Mouse (Mus musculus) C2C12 (cell line): ENCODE results near the gene Cyp2t4.

Experiments
- CTCF ChIP-seq: IDR thresholded peaks from one replicate; pipeline ENCODE4 v1.5.1; 2011; ENCODE audit not compliant: control insufficient read depth, insufficient read depth, insufficient read length
- MAX ChIP-seq: IDR thresholded peaks from one replicate; pipeline ENCODE4 v1.6.1; 2011; ENCODE audit warnings: mild to moderate bottlenecking, control low read depth

DNA sequence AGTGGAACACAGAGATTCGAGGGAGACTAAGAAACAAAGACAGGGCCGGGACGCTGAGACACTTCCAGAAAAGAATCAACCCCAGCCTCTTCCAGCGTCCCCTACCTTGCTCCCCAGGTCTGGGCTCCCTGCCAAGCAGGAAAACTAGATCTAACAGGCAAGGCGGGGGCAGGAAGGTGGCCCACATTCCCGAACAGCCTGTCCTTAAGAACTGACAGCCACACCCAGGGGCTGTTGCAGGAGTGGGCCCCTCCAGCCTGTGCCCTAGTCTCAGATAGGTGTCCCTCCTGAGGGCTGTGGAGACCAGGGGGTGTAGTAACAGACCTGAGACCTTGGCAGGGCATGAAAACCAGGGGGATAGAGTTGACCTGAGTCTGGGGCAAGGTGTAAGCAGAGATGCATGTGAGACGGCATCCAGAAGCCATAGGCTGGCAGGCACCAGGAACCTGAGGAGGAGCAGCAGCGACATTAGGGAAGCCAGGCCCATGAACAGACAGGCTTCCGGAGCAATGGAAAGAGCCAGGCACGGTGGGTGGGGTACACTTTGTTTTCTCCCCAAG, at the start of gene Cyp2t4:
- TF ChIP-seq MAX, result no peak
- TF ChIP-seq CTCF, result no peak
